ENCODE assay signal across 8 mouse cellular contexts in genomic region chr15:6625607-6626033, GRCm38 (mm10).
DNase-seq lines count a peak whose midpoint lies in the region; ATAC-seq and TF ChIP-seq lines count a peak whose summit lies in the region.

No protein-coding gene starts in this region.

- no peak overlapping the region for H3K4me3 ChIP-seq in spleen, adult 2 months (ENCODE audit: extremely low read depth, insufficient read depth, insufficient read length)
- no peak overlapping the region for H3K4me3 ChIP-seq in limb, embryonic 12.5 days (replicated peaks)
- peak overlapping the region; percentile 20; the same call in 1 of the 2 replicates for H3K4me3 ChIP-seq in midbrain, embryonic 15.5 days

- peak; percentile 39; the same call in 1 of the 2 replicates for ATAC-seq in common myeloid progenitor, adult 5-6 weeks (replicated peaks; ENCODE audit: low read depth, poor library complexity, severe bottlenecking)
- ATAC-seq in limb, embryonic 12.5 days (ENCODE audit: insufficient number of reproducible peaks, insufficient read depth, low FRiP score, low TSS enrichment, low read depth), result no peak
- peak; percentile 86 for ATAC-seq in midbrain, embryonic 15.5 days (replicated peaks)

- DNase-seq in spleen, adult 2 months (ENCODE audit: low read depth in 1 of 2, low spot score in 2 of 2), result peak; percentile 32 to 41
- no peak for DNase-seq in spleen, adult 12 weeks (ENCODE audit: low spot score)
- DNase-seq in heart, adult 8-10 months (ENCODE audit: low spot score), result peak; percentile 57
- DNase-seq in kidney, adult 8-10 months, result peak; percentile 21 to 60
- DNase-seq in thymus, postnatal 0 days (ENCODE audit: low spot score), result peak; percentile 78

- peaks cover 14% of the 10 kb centered on the region; the same call in 1 of the 2 replicates for H3K4me1 ChIP-seq in spleen, adult 2 months (ENCODE audit: control insufficient read depth, insufficient read depth, insufficient read length)
- H3K4me1 ChIP-seq in limb, embryonic 12.5 days (replicated peaks), result peaks cover 13% of the 10 kb centered on the region; the same call in 1 of the 2 replicates
- H3K4me1 ChIP-seq in midbrain, embryonic 15.5 days, result 0 out of 2 replicates have a peak, but pooled peaks cover 11% of the 10 kb centered on the region

- H3K36me3 ChIP-seq in spleen, adult 2 months (ENCODE audit: control insufficient read depth, insufficient read depth, low read length), result peaks cover 3% of the 10 kb centered on the region; the same call in 1 of the 2 replicates
- no peaks in the 10 kb centered on the region for H3K36me3 ChIP-seq in limb, embryonic 12.5 days
- no peaks in the 10 kb centered on the region for H3K36me3 ChIP-seq in midbrain, embryonic 15.5 days (replicated peaks)

- H3K27ac ChIP-seq in spleen, adult 2 months (ENCODE audit: insufficient read depth, low read length), result no peak overlapping the region
- no peak overlapping the region for H3K27ac ChIP-seq in limb, embryonic 12.5 days
- no peak overlapping the region for H3K27ac ChIP-seq in midbrain, embryonic 15.5 days

- TF ChIP-seq CTCF in spleen, adult 2 months (IDR thresholded peaks at IDR 0.05; ENCODE audit: extremely low read depth, insufficient read depth, insufficient read length, insufficient replicate concordance), result peak; percentile 23; the same call in 1 of the 2 replicates

- no peaks in the 10 kb centered on the region for H3K27me3 ChIP-seq in spleen, adult 2 months (ENCODE audit: control insufficient read depth, insufficient read depth, low read length)
- H3K27me3 ChIP-seq in limb, embryonic 12.5 days, result peaks cover 10% of the 10 kb centered on the region
- H3K27me3 ChIP-seq in midbrain, embryonic 15.5 days (replicated peaks), result no peaks in the 10 kb centered on the region

- 4% methylated on average over 6 of the region's 6 CpGs for WGBS in spleen, adult 2 months
- WGBS in limb, embryonic 12.5 days, result 8% methylated on average over 6 of the region's 6 CpGs
- WGBS in midbrain, embryonic 15.5 days, result 3% methylated on average over 6 of the region's 6 CpGs

- no peaks in the 10 kb centered on the region for H3K9me3 ChIP-seq in limb, embryonic 12.5 days
- no peaks in the 10 kb centered on the region for H3K9me3 ChIP-seq in midbrain, embryonic 15.5 days

- TF ChIP-seq POLR2A in spleen, adult 2 months (IDR thresholded peaks at IDR 0.05; ENCODE audit: low read depth, low read length), result no peak

- no peak overlapping the region for H3K9ac ChIP-seq in limb, embryonic 12.5 days (replicated peaks)
- no peak overlapping the region for H3K9ac ChIP-seq in midbrain, embryonic 15.5 days

- peak overlapping the region; percentile 34 for H3K4me2 ChIP-seq in limb, embryonic 12.5 days
- peak overlapping the region; percentile 51 for H3K4me2 ChIP-seq in midbrain, embryonic 15.5 days
